Mouse (Mus musculus) liver, embryonic 14.5 days (tissue): ENCODE measurements at regions not wholly inside any gene's neighbourhood (a gene's known extent, or its start where the extent isn't known, plus 50 kb on each side); places are given as distances from the start of the nearest gene placed in this dataset.

Experiments used
- ATAC-seq: fragments of 200-750 bp; cut with Nextera tagmentation; 2 replicates; pipeline ENCODE4 v1.8.0; 2017; ENCODE audit warnings: moderate number of reproducible peaks, mild to moderate bottlenecking, moderate library complexity; ENCODE audit not compliant: insufficient read depth
- DNase-seq, 3 experiments: peaks; one replicate each; pipeline ENCODE4 v3.0.0-alpha.2; 2012 to 2013; ENCODE audit warnings: low read depth in 3 of 3, low spot score in 3 of 3
- H3K27ac ChIP-seq: fragments of 300-500 bp; sonication (generic); 2 replicates; pipeline ENCODE4 v1.5.1; 2014; ENCODE audit warnings: moderate library complexity, mild to moderate bottlenecking, control low read depth, inconsistent platforms
- H3K27me3 ChIP-seq: fragments of 300-500 bp; sonication (generic); 2 replicates; pipeline ENCODE4 v1.6.1; 2014; ENCODE audit warnings: mild to moderate bottlenecking, low read length, moderate library complexity; ENCODE audit not compliant: control insufficient read depth, insufficient read depth
- H3K36me3 ChIP-seq: fragments of 300-500 bp; sonication (generic); replicated peaks from 2 replicates; pipeline ENCODE4 v1.6.1; 2014; ENCODE audit warnings: low read depth; ENCODE audit not compliant: control insufficient read depth, insufficient read depth
- H3K4me1 ChIP-seq, 2 experiments: fragments of 200-500 bp in 1 of 2; fragments of 300-500 bp in 1 of 2; sonication (generic) in 1 of 2; replicated peaks; 2 replicates each; pipeline ENCODE4 v1.6.1; 2012 to 2014; ENCODE audit warnings: antibody characterized with exemption in 1 of 2, inconsistent platforms in 1 of 2, low read length in 1 of 2; ENCODE audit not compliant: control insufficient read depth in 2 of 2, insufficient read depth in 2 of 2
- H3K4me2 ChIP-seq: fragments of 300-500 bp; sonication (generic); 2 replicates; pipeline ENCODE4 v1.6.1; 2014; ENCODE audit warnings: low read depth, mild to moderate bottlenecking, control low read depth, moderate library complexity
- H3K4me3 ChIP-seq, 2 experiments: fragments of 200-500 bp in 1 of 2; fragments of 300-500 bp in 1 of 2; sonication (generic) in 1 of 2; 2 replicates each; pipeline ENCODE4 v1.5.1; 2012 to 2014; ENCODE audit warnings: low read depth in 2 of 2, low read length in 2 of 2, mild to moderate bottlenecking in 2 of 2, control low read depth in 1 of 2, inconsistent platforms in 1 of 2, moderate library complexity in 1 of 2; ENCODE audit not compliant: insufficient read depth in 1 of 2
- H3K9ac ChIP-seq: fragments of 300-500 bp; sonication (generic); replicated peaks from 2 replicates; pipeline ENCODE4 v1.6.1; 2014; ENCODE audit warnings: mild to moderate bottlenecking, control low read depth, moderate library complexity
- H3K9me3 ChIP-seq: fragments of 300-500 bp; sonication (generic); 2 replicates; pipeline ENCODE4 v1.6.1; 2016; ENCODE audit warnings: low read length, mixed read lengths; ENCODE audit not compliant: control insufficient read depth
- CTCF ChIP-seq: IDR thresholded peaks from 2 replicates; pipeline ENCODE4 v1.5.1; 2016; ENCODE audit warnings: antibody characterized with exemption, low read depth, control low read depth
- EP300 ChIP-seq: IDR thresholded peaks from 2 replicates; pipeline ENCODE4 v1.6.1; 2016; ENCODE audit warnings: antibody characterized with exemption, low read depth
- WGBS: fragments of 180-500 bp; shearing (Covaris S2); extraction: QIAGEN DNeasy Blood & Tissue Kit; methylation state at CpG from one replicate; pipeline ENCODE4 v1.1.7; 2014; ENCODE audit not compliant: insufficient replicate concordance; 5-methylcytosine and 5-hydroxymethylcytosine counted together

GRCm38 (mm10) chr9:117905045-117905747 is 135.1 kb upstream of the Azi2 start:
- H3K4me1 ChIP-seq: no peaks in the 10 kb centered on the region
- TF ChIP-seq EP300: no peak
- TF ChIP-seq CTCF: no peak
- WGBS: 73% methylated on average over 10 of the region's 10 CpGs
- ATAC-seq: no peak
- H3K27me3 ChIP-seq: no peaks in the 10 kb centered on the region
- no peaks in the 10 kb centered on the region for H3K9me3 ChIP-seq
- no peak overlapping the region for H3K4me2 ChIP-seq
- DNase-seq: no peak
- H3K9ac ChIP-seq: no peak overlapping the region
- no peak overlapping the region for H3K27ac ChIP-seq
- H3K36me3 ChIP-seq: no peaks in the 10 kb centered on the region
- H3K4me3 ChIP-seq: no peak overlapping the region

- Histone ChIP-seq H3K9ac (no peak overlapping the region), H3K4me2 (no peak overlapping the region), H3K27me3 (no peaks in the 10 kb centered on the region), H3K4me3 (no peak overlapping the region), H3K4me1 (no peaks in the 10 kb centered on the region), H3K27ac (no peak overlapping the region), H3K9me3 (no peaks in the 10 kb centered on the region), H3K36me3 (no peaks in the 10 kb centered on the region)
- TF ChIP-seq CTCF: no peak
- TF ChIP-seq EP300: no peak
- 67% methylated on average over 8 of the region's 8 CpGs for WGBS
- no peak for DNase-seq
- no peak for ATAC-seq
Measured at GRCm38 (mm10) chr9:117904621-117905020, 135.7 kb upstream of the Azi2 start.

- Histone ChIP-seq H3K4me3 (no peak overlapping the region), H3K27me3 (no peaks in the 10 kb centered on the region), H3K27ac (no peak overlapping the region), H3K9me3 (no peaks in the 10 kb centered on the region), H3K36me3 (no peaks in the 10 kb centered on the region), H3K9ac (no peak overlapping the region), H3K4me2 (no peak overlapping the region), H3K4me1 (no peaks in the 10 kb centered on the region)
- DNase-seq (no peak), ATAC-seq (peak; percentile 8; the same call in 1 of the 2 replicates)
- TF ChIP-seq EP300 (no peak), CTCF (peak; percentile 36)
- WGBS: 40% methylated on average over 4 of the region's 4 CpGs
Measured at GRCm38 (mm10) chr9:117903025-117903424, 137.3 kb upstream of the Azi2 start.

GRCm38 (mm10) chr9:117902239-117902939 is 137.9 kb upstream of the Azi2 start:
- no peak overlapping the region for H3K27ac ChIP-seq
- no peak for ATAC-seq
- no peak overlapping the region for H3K4me3 ChIP-seq
- WGBS: 23% methylated on average over 20 of the region's 20 CpGs
- no peak overlapping the region for H3K9ac ChIP-seq
- no peaks in the 10 kb centered on the region for H3K9me3 ChIP-seq
- DNase-seq: no peak
- H3K4me2 ChIP-seq: no peak overlapping the region
- H3K4me1 ChIP-seq: no peaks in the 10 kb centered on the region
- no peaks in the 10 kb centered on the region for H3K27me3 ChIP-seq
- no peak for TF ChIP-seq CTCF
- no peak for TF ChIP-seq EP300
- H3K36me3 ChIP-seq: no peaks in the 10 kb centered on the region

GRCm38 (mm10) chr9:117900631-117901030 is 139.7 kb upstream of the Azi2 start:
- Histone ChIP-seq H3K36me3 (no peaks in the 10 kb centered on the region), H3K27ac (no peak overlapping the region), H3K9ac (no peak overlapping the region), H3K4me2 (no peak overlapping the region), H3K4me3 (no peak overlapping the region), H3K9me3 (no peaks in the 10 kb centered on the region), H3K4me1 (0 out of 4 replicates have a peak, but pooled peaks cover 0 to 2% of the 10 kb centered on the region in 2 experiments), H3K27me3 (no peaks in the 10 kb centered on the region)
- DNase-seq (no peak), ATAC-seq (no peak)
- no peak for TF ChIP-seq CTCF
- TF ChIP-seq EP300: no peak
- 69% methylated on average over 12 of the region's 12 CpGs for WGBS
